Mouse (Mus musculus) midbrain, postnatal 0 days (tissue): Measurements from ENCODE around the gene Exosc5. TPM values are rescaled to one million over a fixed set of nuclear protein-coding genes. Genes with fewer than 3 reads are reported as not detected.

ENCODE experiments used
- ATAC-seq: fragments of 200-750 bp; cut with Nextera tagmentation; 2 replicates; pipeline ENCODE4 v1.8.0; 2017; ENCODE audit warnings: moderate number of reproducible peaks, mild to moderate bottlenecking, moderate TSS enrichment, moderate library complexity; ENCODE audit not compliant: low FRiP score
- DNase-seq: peaks from one replicate; pipeline ENCODE4 v3.0.0-alpha.2; 2015; ENCODE audit warnings: low spot score
- H3K27ac ChIP-seq: fragments of 300-500 bp; sonication (generic); 2 replicates; pipeline ENCODE4 v1.5.1; 2014; ENCODE audit warnings: low read depth, mild to moderate bottlenecking, low read length, mixed read lengths
- H3K27me3 ChIP-seq: fragments of 300-500 bp; sonication (generic); 2 replicates; pipeline ENCODE4 v1.6.1; 2014; ENCODE audit warnings: low read length, control low read depth, mixed read lengths; ENCODE audit not compliant: insufficient read depth
- H3K36me3 ChIP-seq: fragments of 300-500 bp; sonication (generic); 2 replicates; pipeline ENCODE4 v1.6.1; 2014; ENCODE audit warnings: low read length, control low read depth, mixed read lengths; ENCODE audit not compliant: insufficient read depth
- H3K4me1 ChIP-seq: fragments of 300-500 bp; sonication (generic); 2 replicates; pipeline ENCODE4 v1.6.1; 2014; ENCODE audit warnings: mild to moderate bottlenecking, control low read depth, antibody characterized with exemption, low read length, mixed read lengths; ENCODE audit not compliant: insufficient read depth
- H3K4me2 ChIP-seq: fragments of 300-500 bp; sonication (generic); 2 replicates; pipeline ENCODE4 v1.6.1; 2014; ENCODE audit warnings: low read depth, mild to moderate bottlenecking, low read length, mixed read lengths; ENCODE audit not compliant: poor library complexity, severe bottlenecking
- H3K4me3 ChIP-seq: fragments of 300-500 bp; sonication (generic); 2 replicates; pipeline ENCODE4 v1.5.1; 2014; ENCODE audit warnings: low read depth, mild to moderate bottlenecking, low read length, moderate library complexity
- H3K9ac ChIP-seq: fragments of 300-500 bp; sonication (generic); replicated peaks from 2 replicates; pipeline ENCODE4 v1.6.1; 2014; ENCODE audit warnings: mild to moderate bottlenecking, low read length, moderate library complexity, mixed read lengths; ENCODE audit not compliant: poor library complexity, severe bottlenecking
- H3K9me3 ChIP-seq: fragments of 300-500 bp; sonication (generic); 2 replicates; pipeline ENCODE4 v1.6.1; 2016; ENCODE audit warnings: low read length, control low read depth
- CTCF ChIP-seq: IDR thresholded peaks from 2 replicates; pipeline ENCODE4 v1.5.1; 2016; ENCODE audit warnings: antibody characterized with exemption, mild to moderate bottlenecking
- whole genome bisulfite sequencing: fragments of 180-500 bp; shearing (Covaris S2); extraction: QIAGEN DNeasy Blood & Tissue Kit; methylation state at CpG from one replicate; pipeline ENCODE4 v1.1.7; 2014; 5-methylcytosine and 5-hydroxymethylcytosine counted together
- polyA plus RNA-seq: library from polyadenylated mRNA; unstranded; fragments of >200 nt; fragmentation: Nextera tagmentation; extraction: Ambion mirVana; gene quantifications from 2 replicates; pipeline ENCODE4 v1.2.1, GENCODE M21; 2015
- total RNA-seq: library from RNA; depleted of rRNA; stranded (reverse); fragments of >200 nt; gene quantifications from 2 replicates; pipeline ENCODE4 v1.2.3, GENCODE M21; 2014

Gene Exosc5
- total and polyA plus RNA-seq, 2 experiments from 2014 or later, result 27.3 to 29.4 TPM

DNA sequence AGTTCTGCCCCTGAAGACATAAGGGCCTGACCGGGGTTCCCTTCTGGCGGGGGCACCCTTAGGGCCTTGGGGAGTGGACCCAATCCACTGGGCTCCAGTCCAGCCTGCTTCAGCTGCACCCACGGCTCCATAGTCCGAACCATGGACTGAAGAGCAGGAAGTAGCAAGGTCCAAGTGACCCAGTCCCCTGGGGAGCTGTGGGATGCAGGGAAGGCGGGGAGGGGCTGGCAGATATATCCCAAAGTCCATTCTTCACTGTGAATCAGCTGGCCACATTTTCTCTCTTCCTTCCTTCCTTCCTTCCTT, 43.3 kb upstream of the Exosc5 start, which contains the start of gene Erich4:
Gene Erich4, minus strand, starts transcription at position 187 of the 306 bp plus-strand sequence.
- Histone ChIP-seq H3K4me3 (no peak within 1 kb of the TSS), H3K36me3 (no peaks in the 10 kb centered on the region), H3K4me1 (no peaks in the 10 kb centered on the region), H3K27ac (no peak within 1 kb of the TSS), H3K9me3 (no peaks in the 10 kb centered on the region), H3K9ac (no peak within 1 kb of the TSS), H3K27me3 (no peaks in the 10 kb centered on the region), H3K4me2 (no peak within 1 kb of the TSS)
- TF ChIP-seq CTCF, result no peak
- DNase-seq (no peak), ATAC-seq (no peak)
- WGBS, result 81% methylated on average over 5 of the region's 5 CpGs

DNA sequence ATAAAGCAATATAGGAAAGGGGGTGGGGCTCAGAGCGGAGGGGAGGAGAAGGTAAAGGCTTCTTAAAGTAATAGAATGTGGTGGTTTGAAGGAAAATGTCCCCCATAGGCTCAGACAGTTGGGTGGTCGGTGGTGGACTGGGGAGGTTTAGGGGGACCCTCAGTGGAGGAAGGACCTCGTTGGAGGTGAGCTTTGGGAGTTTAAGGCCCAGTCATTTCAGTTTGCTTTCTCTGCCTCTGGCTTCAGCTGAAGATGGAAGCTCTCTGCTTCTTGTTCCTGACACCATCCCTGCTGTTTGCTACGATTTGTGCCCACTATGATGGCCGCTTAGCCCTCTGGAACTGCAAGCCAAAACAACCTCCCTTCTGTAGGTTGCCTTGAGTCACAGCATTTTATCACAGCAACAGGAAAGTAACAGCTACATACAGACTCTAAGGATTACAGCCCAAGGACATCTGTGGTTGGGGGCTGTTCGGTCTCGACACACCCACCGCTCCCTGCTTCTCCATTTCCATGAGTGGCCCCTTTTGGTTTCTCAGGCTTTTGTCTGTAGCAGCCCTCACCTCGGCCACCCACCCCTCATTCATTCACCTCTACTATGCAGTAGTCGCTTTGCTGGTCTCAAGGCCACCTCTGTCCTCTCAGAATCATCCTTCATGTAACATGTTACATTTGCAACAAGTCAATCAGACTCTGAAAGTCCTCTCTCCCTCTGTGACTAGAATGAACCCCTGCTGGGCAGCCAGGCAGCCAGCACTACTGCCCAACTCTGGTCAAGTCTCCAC, 41.4 kb upstream of the Exosc5 start:
- Histone ChIP-seq H3K9me3 (no peaks in the 10 kb centered on the region), H3K4me1 (no peaks in the 10 kb centered on the region), H3K27me3 (no peaks in the 10 kb centered on the region), H3K9ac (no peak overlapping the region), H3K27ac (no peak overlapping the region), H3K4me2 (no peak overlapping the region), H3K4me3 (no peak overlapping the region), H3K36me3 (peaks cover 9% of the 10 kb centered on the region; the same call in 1 of the 2 replicates)
- TF ChIP-seq CTCF, result no peak
- no peak for DNase-seq
- ATAC-seq, result no peak
- 85% methylated on average over 10 of the region's 10 CpGs for WGBS

DNA sequence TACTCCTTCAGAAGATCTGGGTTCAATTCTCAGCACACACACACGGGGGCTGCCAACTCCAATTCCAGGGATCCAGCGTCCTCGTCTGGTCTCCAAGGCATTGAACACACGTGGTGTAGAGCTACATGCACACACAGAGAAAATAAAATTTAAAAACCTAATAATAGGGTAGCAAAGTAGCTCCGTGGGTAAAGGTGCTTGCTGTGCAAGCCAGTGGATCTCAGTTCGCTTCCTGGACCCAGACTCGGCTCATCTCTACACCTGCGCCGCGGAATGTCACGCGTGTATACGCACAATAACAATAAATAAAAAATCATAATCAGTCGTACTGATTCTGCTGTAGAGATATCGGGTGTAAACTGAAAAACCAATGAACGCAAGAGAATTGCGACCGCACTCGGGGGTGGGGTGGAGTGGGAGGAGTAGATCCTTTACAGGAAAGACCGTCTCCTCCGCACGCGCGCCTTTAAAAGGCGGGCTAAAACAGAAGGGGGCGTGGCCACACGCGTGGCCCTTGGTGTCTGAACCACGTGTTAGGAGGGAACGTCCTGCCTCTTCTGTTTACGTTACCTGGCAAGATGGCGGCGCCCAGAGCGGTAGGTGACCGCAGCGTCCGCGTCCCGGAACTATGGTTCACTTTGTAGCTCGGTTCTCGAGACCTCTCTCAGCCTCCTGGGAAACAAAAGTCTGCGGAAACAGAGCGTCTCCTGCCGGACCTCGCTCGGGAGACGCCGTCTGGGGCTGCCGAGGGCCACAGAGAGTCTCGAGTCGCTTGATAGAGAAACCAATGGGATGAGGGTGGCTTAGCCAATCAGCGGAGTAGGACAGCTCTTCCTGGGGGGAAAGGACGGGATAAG, 39.9 kb upstream of the Exosc5 start, which contains the start of gene Dmac2:
Gene Dmac2, plus strand, starts transcription at position 550 of the 857 bp plus-strand sequence.
- 2% methylated on average over 53 of the region's 53 CpGs for WGBS
- H3K4me3 ChIP-seq, result peak within 1 kb of the TSS; percentile 60
- H3K27me3 ChIP-seq, result no peaks in the 10 kb centered on the region
- peak; percentile 96 for ATAC-seq
- no peaks in the 10 kb centered on the region for H3K4me1 ChIP-seq
- TF ChIP-seq CTCF, result no peak; the same call in 1 of the 2 replicates
- H3K9ac ChIP-seq, result peak within 1 kb of the TSS; percentile 14; the same call in 1 of the 2 replicates
- 0 out of 2 replicates have a peak within 1 kb of the TSS, but pooled peaks have one; percentile 52 for H3K27ac ChIP-seq
- peaks cover 18% of the 10 kb centered on the region for H3K36me3 ChIP-seq
- peak; percentile 96 for DNase-seq
- peak within 1 kb of the TSS; percentile 51 for H3K4me2 ChIP-seq
- no peaks in the 10 kb centered on the region for H3K9me3 ChIP-seq

DNA sequence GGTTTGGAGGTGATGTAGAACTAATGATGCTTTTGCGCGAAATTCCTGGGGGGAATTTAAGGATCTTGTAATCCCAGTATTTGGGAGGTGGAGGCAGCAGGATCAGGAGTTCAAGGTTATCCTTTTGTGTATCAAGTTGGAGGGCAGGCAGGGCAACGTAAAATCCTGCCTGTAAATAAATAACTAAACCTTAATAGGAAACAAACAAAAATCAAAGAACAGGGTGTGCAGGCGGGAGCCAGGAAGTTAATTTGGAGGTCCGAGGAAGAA, 39.3 kb upstream of the Exosc5 start:
- no peak overlapping the region; the same call in 1 of the 2 replicates for H3K9ac ChIP-seq
- no peak for DNase-seq
- WGBS, result 29% methylated on average over 5 of the region's 5 CpGs

DNA sequence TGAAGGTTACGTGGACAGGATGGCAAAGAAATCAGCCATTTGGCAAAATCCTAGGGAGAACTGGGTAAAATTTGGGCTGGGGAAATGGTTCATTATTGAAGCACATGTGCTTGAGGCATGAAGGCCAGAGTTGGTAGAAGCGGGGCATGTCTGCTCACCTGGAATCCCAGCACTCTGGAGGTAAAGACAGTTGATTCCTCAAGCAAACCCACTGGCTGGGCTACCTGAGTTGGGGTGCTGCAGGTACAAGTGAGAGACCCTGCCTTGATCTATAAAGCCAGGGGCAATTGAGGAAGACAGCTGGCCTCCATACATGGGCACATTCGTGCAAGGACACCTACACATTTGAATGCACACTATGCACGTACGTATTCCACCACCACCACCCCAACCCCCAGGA, 38.9 kb upstream of the Exosc5 start:
- Histone ChIP-seq H3K27me3 (no peaks in the 10 kb centered on the region), H3K4me1 (no peaks in the 10 kb centered on the region), H3K27ac (no peak overlapping the region), H3K4me2 (peak overlapping the region; percentile 51; the same call in 1 of the 2 replicates), H3K4me3 (no peak overlapping the region), H3K9me3 (no peaks in the 10 kb centered on the region), H3K9ac (no peak overlapping the region), H3K36me3 (peaks cover 21% of the 10 kb centered on the region)
- no peak for TF ChIP-seq CTCF
- DNase-seq (no peak), ATAC-seq (no peak)
- WGBS, result 89% methylated on average over 5 of the region's 5 CpGs

More for the DNA sequence above, 39.3 kb upstream of the Exosc5 start:
- H3K4me2 ChIP-seq, result peak overlapping the region; percentile 51
- peak overlapping the region; percentile 60 for H3K4me3 ChIP-seq
- H3K4me1 ChIP-seq, result no peaks in the 10 kb centered on the region
- H3K27me3 ChIP-seq, result no peaks in the 10 kb centered on the region
- ATAC-seq, result no peak
- 0 out of 2 replicates have a peak overlapping the region, but pooled peaks have one; percentile 52 for H3K27ac ChIP-seq
- peaks cover 19% of the 10 kb centered on the region for H3K36me3 ChIP-seq
- no peak for TF ChIP-seq CTCF
- no peaks in the 10 kb centered on the region for H3K9me3 ChIP-seq

DNA sequence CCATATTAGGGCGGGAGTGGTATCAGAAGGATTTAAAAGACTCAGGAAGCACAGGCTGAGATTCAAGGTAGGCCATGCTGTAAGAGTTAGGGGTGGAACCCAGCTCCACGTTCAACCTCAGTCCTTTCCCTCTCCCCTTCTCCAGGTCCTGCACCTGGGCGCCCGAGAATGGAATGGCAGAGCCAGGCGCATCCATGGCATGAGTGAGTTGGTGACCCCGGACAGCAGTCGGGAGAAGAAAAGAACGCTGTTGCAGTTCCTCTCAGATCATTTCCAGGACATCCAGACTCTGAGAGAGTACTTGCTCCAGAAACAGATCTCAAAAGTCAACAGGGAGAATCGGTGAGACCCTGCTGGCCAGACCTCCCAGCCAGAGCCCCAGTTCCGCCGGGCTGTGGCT, 38.2 kb upstream of the Exosc5 start:
- H3K9me3 ChIP-seq, result no peaks in the 10 kb centered on the region
- no peaks in the 10 kb centered on the region for H3K4me1 ChIP-seq
- DNase-seq, result no peak
- WGBS, result 87% methylated on average over 11 of the region's 11 CpGs
- no peak overlapping the region for H3K4me3 ChIP-seq
- H3K36me3 ChIP-seq, result peaks cover 22% of the 10 kb centered on the region
- no peak overlapping the region for H3K4me2 ChIP-seq
- no peak overlapping the region for H3K9ac ChIP-seq
- no peak overlapping the region for H3K27ac ChIP-seq
- no peaks in the 10 kb centered on the region for H3K27me3 ChIP-seq
- ATAC-seq, result no peak
- TF ChIP-seq CTCF, result no peak
